8 mouse cellular contexts compared by ENCODE assay signal in the genomic region with DNA sequence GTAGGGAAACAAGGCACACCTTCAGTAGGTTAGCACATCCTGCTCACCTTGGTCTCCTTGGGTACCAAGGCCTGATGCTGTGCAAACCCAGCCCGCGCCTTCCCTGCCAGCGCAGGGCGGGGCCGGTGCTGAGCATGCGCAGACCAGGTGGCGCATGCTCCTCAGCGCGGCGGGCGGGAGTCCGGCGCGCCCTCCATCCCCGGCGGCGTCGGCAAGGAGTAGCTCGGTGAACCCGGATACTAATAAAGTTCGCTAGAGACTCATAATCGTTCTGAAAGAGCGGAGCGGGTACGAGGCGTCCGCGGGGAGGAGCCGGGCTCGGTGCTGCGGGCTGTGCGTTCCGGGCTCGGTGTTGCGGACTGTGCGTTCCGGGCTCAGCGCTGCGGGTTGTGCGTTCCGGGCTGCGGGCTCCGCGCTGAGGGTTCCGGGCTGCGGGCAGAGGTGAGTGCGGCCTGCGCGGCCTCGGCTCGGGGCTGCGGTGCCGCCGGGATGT. TPM values are rescaled to one million over a fixed set of nuclear protein-coding genes. Genes with fewer than 3 reads are reported as not detected.
A peak's percentile ranks its signal among the peaks of the same experiment; 100 is the strongest.
DNase-seq lines count a peak whose midpoint lies in the region; ATAC-seq lines count a peak whose summit lies in the region.

A gene (plus strand): TSS at position 155 of the 493 bp plus-strand sequence.

- under 1% methylated on average over 54 of the region's 54 CpGs for WGBS in intestine, embryonic 14.5 days

- peaks cover 7% of the 10 kb centered on the region for H3K4me1 ChIP-seq in intestine, embryonic 14.5 days (replicated peaks; ENCODE audit: control insufficient read depth, insufficient read depth, low read length)

- ATAC-seq in intestine, embryonic 14.5 days (replicated peaks; ENCODE audit: low FRiP score, low TSS enrichment, low read depth) = peak; percentile 95
- peak; percentile 87 for ATAC-seq in megakaryocyte progenitor cell, adult 5-6 weeks (replicated peaks; ENCODE audit: poor library complexity)

- peak within 1 kb of the TSS; percentile 87 for H3K9ac ChIP-seq in intestine, embryonic 14.5 days (ENCODE audit: low read length)

- H3K27ac ChIP-seq in intestine, embryonic 14.5 days (ENCODE audit: low read depth) = peak within 1 kb of the TSS; percentile 85

- intact Hi-C loops in left cerebral cortex, postnatal 10 days (cut with DNase I) = loop anchor here (2.0 kb wide), 1 partner anchor 49 kb away; no protein-coding TSS in a partner anchor

- peaks cover 26% of the 10 kb centered on the region for H3K36me3 ChIP-seq in intestine, embryonic 14.5 days (ENCODE audit: control insufficient read depth, insufficient read depth, low read length)

- no peaks in the 10 kb centered on the region for H3K9me3 ChIP-seq in intestine, embryonic 14.5 days (ENCODE audit: control insufficient read depth, low read length)

- DNase-seq in adrenal gland, adult 2 months = peak; percentile 87
- peak; percentile 92 for DNase-seq in embryo, embryonic 11 days
- peak; percentile 77 for DNase-seq in gastrocnemius, postnatal 25 days
- peak; percentile 91 for DNase-seq in intestine, embryonic 14.5 days (ENCODE audit: low spot score)
- peak; percentile 80 to 88 for DNase-seq in left cerebral cortex, postnatal 10 days (ENCODE audit: extremely low spot score in 1 of 2, low spot score in 2 of 2)
- DNase-seq in right cerebral cortex, postnatal 14 days = peak; percentile 84
- peak; percentile 80 for DNase-seq in urinary bladder, postnatal 25 days (ENCODE audit: low spot score)

- H3K4me2 ChIP-seq in intestine, embryonic 14.5 days (ENCODE audit: low read length) = peak within 1 kb of the TSS; percentile 68

- H3K4me3 ChIP-seq in intestine, embryonic 14.5 days (ENCODE audit: low read depth, low read length) = peak within 1 kb of the TSS; percentile 68

- no peaks in the 10 kb centered on the region for H3K27me3 ChIP-seq in intestine, embryonic 14.5 days (replicated peaks; ENCODE audit: control insufficient read depth, insufficient read depth, low read length)

RNA-seq across cellular contexts. Expression of the gene that starts here (rescaled TPM):
- total RNA-seq in adrenal gland, adult 2 months (2021) = 10 to 100 TPM in 1 of 2 experiments, 1 to 10 TPM in 1; 9.2 to 12.6 TPM
- polyA plus RNA-seq in adrenal gland, adult 2 months (2012; rRNA removed) = 2.9 and 5.7 TPM in 2 replicates
- total RNA-seq in gastrocnemius, postnatal 25 days (2021) = 1 to 10 TPM; 4.9 to 8.3 TPM
- 21.7 and 23.2 TPM in 2 replicates for polyA plus RNA-seq in intestine, embryonic 14.5 days (2014; fragmentation: Nextera tagmentation; extraction: Ambion mirVana)
- total RNA-seq in left cerebral cortex, postnatal 10 days (2021) = 10 to 100 TPM; 30.8 to 33.8 TPM
- total RNA-seq in megakaryocyte progenitor cell, adult 5-6 weeks (2015) = 3.3 and 7.1 TPM in 2 replicates
- 1.1 and 3.0 TPM in 2 replicates for total RNA-seq in megakaryocyte progenitor cell, adult 5-6 weeks (2017)

Comparison
In these comparisons a context has a peak if more than half of its experiments do, and no peak if none do; other contexts are left out.
1. Peak in every context shown above with its lines: DNase-seq, ATAC-seq, H3K4me3 ChIP-seq and H3K27ac ChIP-seq.